Mouse (Mus musculus): ENCODE data around the gene C9orf72. TPM values are rescaled to one million over a fixed set of nuclear protein-coding genes. Genes with fewer than 3 reads are reported as not detected.

C9orf72 gene
- total RNA-seq, 4 experiments from 2014 or later: 14.9 to 24.3 (median 20.1) TPM

Other genes with a start within 250 kb of the C9orf72 start
- under 1 TPM in 1 of 4 experiments, not detected in 3; 0.38 TPM for gene Ifnk, start 74.1 kb downstream of the C9orf72 start, total RNA-seq (2022)
- gene Mob3b, start 68.7 kb downstream of the C9orf72 start, total RNA-seq (2022): 10 to 100 TPM; 28.5 to 53.9 (median 39.7) TPM

Measured in adrenal gland, adult 8-10 months (tissue).